Mouse (Mus musculus) cerebellum, adult 8-10 months (tissue): Measurements from ENCODE around the gene Fam213a.
A peak's percentile ranks its signal among the peaks of the same experiment; 100 is the strongest.

Experiments
- DNase-seq: peaks from one replicate; pipeline ENCODE4 v3.0.0; 2022

Fam213a gene

GRCm38 (mm10) chr14:40962365-40963290, 51.0 kb downstream of the Fam213a start:
- no peak for DNase-seq

- no peak for DNase-seq
Observed at GRCm38 (mm10) chr14:40960237-40960636, 53.4 kb downstream of the Fam213a start.

GRCm38 (mm10) chr14:40959586-40959985, 54.0 kb downstream of the Fam213a start:
- no peak for DNase-seq

- DNase-seq = no peak
Observed at GRCm38 (mm10) chr14:40958986-40959381, 54.6 kb downstream of the Fam213a start.

GRCm38 (mm10) chr14:40958083-40958985, 55.3 kb downstream of the Fam213a start:
- DNase-seq = no peak

- no peak for DNase-seq
Observed at GRCm38 (mm10) chr14:40957607-40958006, 56.0 kb downstream of the Fam213a start.

GRCm38 (mm10) chr14:40956252-40957146, 57.1 kb downstream of the Fam213a start:
- DNase-seq = peak; percentile 22

- DNase-seq = peak; percentile 20
Observed at GRCm38 (mm10) chr14:40955596-40956251, 57.9 kb downstream of the Fam213a start.

- no peak for DNase-seq
Observed at GRCm38 (mm10) chr14:40955146-40955545, 58.4 kb downstream of the Fam213a start.

GRCm38 (mm10) chr14:40953381-40953780, 60.2 kb downstream of the Fam213a start:
- no peak for DNase-seq

GRCm38 (mm10) chr14:40952715-40953114, 60.9 kb downstream of the Fam213a start:
- DNase-seq = no peak

- no peak for DNase-seq
Observed at GRCm38 (mm10) chr14:40952301-40952700, 61.3 kb downstream of the Fam213a start.

GRCm38 (mm10) chr14:40949730-40950614, 63.6 kb downstream of the Fam213a start:
- DNase-seq = no peak

GRCm38 (mm10) chr14:40949047-40949446, 64.5 kb downstream of the Fam213a start:
- no peak for DNase-seq

GRCm38 (mm10) chr14:40948522-40948921, 65.1 kb downstream of the Fam213a start:
- DNase-seq = no peak

- DNase-seq = no peak
Observed at GRCm38 (mm10) chr14:40947431-40948394, 65.9 kb downstream of the Fam213a start.

GRCm38 (mm10) chr14:40943802-40944201, 69.8 kb downstream of the Fam213a start:
- DNase-seq = no peak
